Mouse (Mus musculus) liver, postnatal 0 days (tissue): ENCODE measurements around the gene Med23. TPM values are rescaled to one million over a fixed set of nuclear protein-coding genes. Genes with fewer than 3 reads are reported as not detected.
A peak's percentile ranks its signal among the peaks of the same experiment; 100 is the strongest.

Source experiments
- ATAC-seq: fragments of 200-750 bp; cut with Nextera tagmentation; 2 replicates; pipeline ENCODE4 v1.8.0; 2017; ENCODE audit warnings: mild to moderate bottlenecking, moderate library complexity
- DNase-seq: peaks from one replicate; pipeline ENCODE4 v3.0.0-alpha.2; 2016
- H3K27ac ChIP-seq: fragments of 300-500 bp; sonication (generic); 2 replicates; pipeline ENCODE4 v1.5.1; 2014; ENCODE audit warnings: antibody characterized with exemption, moderate library complexity, mild to moderate bottlenecking, low read depth
- H3K27me3 ChIP-seq: fragments of 300-500 bp; sonication (generic); 2 replicates; pipeline ENCODE4 v1.6.1; 2014; ENCODE audit warnings: low read length, control low read depth, mixed read lengths; ENCODE audit not compliant: insufficient read depth
- H3K36me3 ChIP-seq: fragments of 300-500 bp; sonication (generic); replicated peaks from 2 replicates; pipeline ENCODE4 v1.6.1; 2014; ENCODE audit warnings: mild to moderate bottlenecking, control low read depth, low read length, moderate library complexity, mixed read lengths; ENCODE audit not compliant: insufficient read depth
- H3K4me1 ChIP-seq: fragments of 300-500 bp; sonication (generic); 2 replicates; pipeline ENCODE4 v1.6.1; 2014; ENCODE audit warnings: antibody characterized with exemption, mild to moderate bottlenecking, control low read depth; ENCODE audit not compliant: insufficient read depth
- H3K4me2 ChIP-seq: fragments of 300-500 bp; sonication (generic); 2 replicates; pipeline ENCODE4 v1.6.1; 2014; ENCODE audit warnings: low read depth, mild to moderate bottlenecking, low read length, moderate library complexity, mixed read lengths
- H3K4me3 ChIP-seq: fragments of 300-500 bp; sonication (generic); 2 replicates; pipeline ENCODE4 v1.5.1; 2014; ENCODE audit warnings: low read depth, low read length
- H3K9ac ChIP-seq: fragments of 300-500 bp; sonication (generic); replicated peaks from 2 replicates; pipeline ENCODE4 v1.6.1; 2014; ENCODE audit warnings: mild to moderate bottlenecking, moderate library complexity
- H3K9me3 ChIP-seq: fragments of 300-500 bp; sonication (generic); 2 replicates; pipeline ENCODE4 v1.6.1; 2016; ENCODE audit warnings: mild to moderate bottlenecking, control low read depth, low read length, mixed read lengths
- CTCF ChIP-seq: sonication (generic); IDR thresholded peaks from 2 replicates; pipeline ENCODE4 v1.5.1; 2016; ENCODE audit warnings: antibody characterized with exemption, low read depth
- EP300 ChIP-seq: IDR thresholded peaks from 2 replicates; pipeline ENCODE4 v1.6.1; 2016; ENCODE audit warnings: antibody characterized with exemption, low read depth, mild to moderate bottlenecking
- WGBS: fragments of 180-500 bp; shearing (Covaris S2); extraction: QIAGEN DNeasy Blood & Tissue Kit; methylation state at CpG from one replicate; pipeline ENCODE4 v1.1.7; 2014; ENCODE audit not compliant: insufficient replicate concordance; 5-methylcytosine and 5-hydroxymethylcytosine counted together
- polyA plus RNA-seq: library from polyadenylated mRNA; unstranded; fragments of >200 nt; fragmentation: Nextera tagmentation; extraction: Ambion mirVana; gene quantifications from 2 replicates; pipeline ENCODE4 v1.2.1, GENCODE M21; 2015

Gene Med23
- polyA plus RNA-seq, 1 experiment from 2014 or later, result 3.4 TPM

GRCm38 (mm10) chr10:24905627-24906026, 35.8 kb downstream of the Med23 start:
- 81% methylated on average over 10 of the region's 10 CpGs for WGBS
- TF ChIP-seq EP300, result no peak
- no peak for TF ChIP-seq CTCF
- DNase-seq (no peak), ATAC-seq (no peak)
- Histone ChIP-seq H3K27me3 (no peaks in the 10 kb centered on the region), H3K4me3 (no peak overlapping the region), H3K9me3 (no peaks in the 10 kb centered on the region), H3K36me3 (peaks cover 78% of the 10 kb centered on the region), H3K4me1 (no peaks in the 10 kb centered on the region), H3K27ac (no peak overlapping the region), H3K4me2 (no peak overlapping the region), H3K9ac (no peak overlapping the region)

- WGBS, result 61% methylated on average over 8 of the region's 8 CpGs
- H3K9ac ChIP-seq, result no peak overlapping the region
These were observed 41.4 kb downstream of the Med23 start for GRCm38 (mm10) chr10:24911199-24911598.

GRCm38 (mm10) chr10:24912576-24912975, 42.8 kb downstream of the Med23 start:
- WGBS, result 92% methylated on average over 14 of the region's 14 CpGs

More at GRCm38 (mm10) chr10:24911199-24911598, 41.4 kb downstream of the Med23 start:
- ATAC-seq (peak; percentile 39), DNase-seq (peak; percentile 50)
- no peak overlapping the region for H3K4me3 ChIP-seq
- no peak overlapping the region for H3K27ac ChIP-seq
- no peak for TF ChIP-seq CTCF
- no peak for TF ChIP-seq EP300
- no peaks in the 10 kb centered on the region for H3K4me1 ChIP-seq
- H3K27me3 ChIP-seq, result no peaks in the 10 kb centered on the region
- no peak overlapping the region for H3K4me2 ChIP-seq
- peaks cover 54% of the 10 kb centered on the region for H3K36me3 ChIP-seq
- no peaks in the 10 kb centered on the region for H3K9me3 ChIP-seq

DNA sequence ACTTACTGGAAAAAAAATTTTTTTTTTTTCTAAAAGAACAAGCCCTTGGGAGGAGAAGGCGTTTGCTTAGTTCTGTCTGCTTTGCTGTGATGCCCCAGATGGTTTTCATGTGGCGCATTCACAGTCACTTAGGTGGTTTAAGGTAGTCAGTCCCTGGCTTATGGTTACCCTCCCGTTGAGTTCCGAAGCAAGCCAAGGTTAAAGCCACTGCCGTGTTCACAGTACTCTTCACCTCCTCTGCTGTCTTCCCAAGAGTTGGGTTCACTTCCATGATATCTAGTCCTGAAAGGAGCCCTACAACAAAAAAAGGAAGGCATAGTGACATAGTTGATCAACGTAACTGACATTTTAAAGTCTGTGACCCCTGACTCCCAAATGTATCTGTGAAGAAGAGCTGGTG, 45.7 kb downstream of the Med23 start:
- Histone ChIP-seq H3K4me1 (no peaks in the 10 kb centered on the region), H3K36me3 (peaks cover 48% of the 10 kb centered on the region), H3K27me3 (no peaks in the 10 kb centered on the region), H3K27ac (no peak overlapping the region), H3K9ac (no peak overlapping the region), H3K4me3 (no peak overlapping the region), H3K4me2 (no peak overlapping the region), H3K9me3 (no peaks in the 10 kb centered on the region)
- no peak for ATAC-seq
- TF ChIP-seq CTCF (no peak), EP300 (no peak)
- DNase-seq, result no peak
- 77% methylated on average over 6 of the region's 6 CpGs for WGBS

More at GRCm38 (mm10) chr10:24912576-24912975, 42.8 kb downstream of the Med23 start:
- Histone ChIP-seq H3K9ac (no peak overlapping the region), H3K4me3 (no peak overlapping the region), H3K4me1 (no peaks in the 10 kb centered on the region), H3K27me3 (no peaks in the 10 kb centered on the region), H3K4me2 (no peak overlapping the region), H3K9me3 (no peaks in the 10 kb centered on the region), H3K36me3 (peaks cover 59% of the 10 kb centered on the region), H3K27ac (no peak overlapping the region)
- ATAC-seq (peak; percentile 20), DNase-seq (no peak)
- TF ChIP-seq EP300 (no peak), CTCF (no peak)

- Histone ChIP-seq H3K9me3 (no peaks in the 10 kb centered on the region), H3K27me3 (no peaks in the 10 kb centered on the region), H3K36me3 (peaks cover 22% of the 10 kb centered on the region), H3K27ac (peak overlapping the region; percentile 87), H3K4me2 (peak overlapping the region; percentile 38; the same call in 1 of the 2 replicates), H3K9ac (no peak overlapping the region; the same call in 1 of the 2 replicates), H3K4me3 (no peak overlapping the region), H3K4me1 (no peaks in the 10 kb centered on the region)
- TF ChIP-seq EP300, result 0 out of 2 replicates have a peak, but pooled peaks have one; percentile 48
- no peak for TF ChIP-seq CTCF
- ATAC-seq, result peak; percentile 62
- no peak for DNase-seq
- WGBS, result 62% methylated on average over 4 of the region's 4 CpGs
These were observed 53.2 kb downstream of the Med23 start for GRCm38 (mm10) chr10:24922977-24923376.

GRCm38 (mm10) chr10:24924296-24924695, 54.5 kb downstream of the Med23 start:
- Histone ChIP-seq H3K4me1 (no peaks in the 10 kb centered on the region; the same call in 1 of the 2 replicates), H3K9me3 (no peaks in the 10 kb centered on the region), H3K4me2 (peak overlapping the region; percentile 62), H3K9ac (peak overlapping the region; percentile 68), H3K27me3 (no peaks in the 10 kb centered on the region), H3K36me3 (peaks cover 12% of the 10 kb centered on the region), H3K27ac (peak overlapping the region; percentile 87), H3K4me3 (peak overlapping the region; percentile 41)
- TF ChIP-seq EP300 (no peak), CTCF (no peak)
- WGBS, result 57% methylated on average over 3 of the region's 3 CpGs
- ATAC-seq, result peak; percentile 3; the same call in 1 of the 2 replicates
- no peak for DNase-seq

DNA sequence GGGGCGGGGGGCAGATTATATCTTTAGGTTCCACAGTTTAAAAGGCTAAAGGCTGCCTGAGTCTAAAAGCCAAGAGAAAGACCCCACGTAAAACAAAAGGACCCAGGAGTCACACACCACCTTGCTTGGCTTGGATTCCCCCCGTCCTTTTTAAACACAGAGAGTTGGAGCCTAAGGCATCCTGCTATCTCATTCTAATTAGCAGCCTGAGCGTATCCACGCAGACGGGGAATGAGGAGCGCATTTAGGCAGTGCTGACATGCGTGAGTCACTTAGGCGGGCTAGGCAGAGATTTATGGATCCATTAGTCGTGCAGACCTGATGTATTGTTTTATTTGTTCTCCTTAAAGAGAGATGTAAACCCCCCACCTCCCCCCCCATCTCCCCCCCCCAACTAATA, 56.6 kb downstream of the Med23 start:
- Histone ChIP-seq H3K4me3 (peak overlapping the region; percentile 41), H3K36me3 (peaks cover 2% of the 10 kb centered on the region), H3K4me1 (no peaks in the 10 kb centered on the region; the same call in 1 of the 2 replicates), H3K9me3 (no peaks in the 10 kb centered on the region), H3K4me2 (peak overlapping the region; percentile 62), H3K9ac (peak overlapping the region; percentile 68), H3K27me3 (no peaks in the 10 kb centered on the region), H3K27ac (peak overlapping the region; percentile 87)
- DNase-seq (no peak), ATAC-seq (no peak)
- whole genome bisulfite sequencing, result 65% methylated on average over 10 of the region's 10 CpGs
- TF ChIP-seq CTCF (no peak), EP300 (no peak)
